Mouse (Mus musculus): Measurements from ENCODE around the gene Cd164l2. TPM values are rescaled to one million over a fixed set of nuclear protein-coding genes. Genes with fewer than 3 reads are reported as not detected.

Cd164l2 gene
- total RNA-seq, 1 experiment: 2.2 TPM

GRCm38 (mm10) chr4:133262882-133263281 is 51.0 kb downstream of the Cd164l2 start, which contains the start of gene Sytl1:
Gene Sytl1, minus strand, starts transcription at chr4:133263113.
- H3K36me3 ChIP-seq (ENCODE audit: control insufficient read depth, insufficient read depth, low read length, poor library complexity, severe bottlenecking): peaks cover 21% of the 10 kb centered on the region
- DNase-seq (ENCODE audit: low read depth, low spot score): no peak
- H3K4me3 ChIP-seq (ENCODE audit: insufficient read depth in 1 of 2, low read depth in 1 of 2, low read length in 2 of 2, poor library complexity in 1 of 2, severe bottlenecking in 1 of 2): peak within 1 kb of the TSS in 1 of 2 experiments; percentile 5; a peak in 2 of 4 replicates
- peaks cover 0 to 9% of the 10 kb centered on the region in 2 experiments; a peak in 1 of 4 replicates for H3K4me1 ChIP-seq (ENCODE audit: control insufficient read depth in 2 of 2, insufficient read depth in 2 of 2, low read length in 2 of 2, poor library complexity in 1 of 2)
- no peaks in the 10 kb centered on the region for H3K9me3 ChIP-seq (ENCODE audit: control insufficient read depth, insufficient read depth, low read depth, low read length)
- in situ Hi-C loops (cut with MboI; ENCODE audit: low sequenced_read_pairs in 2 of 2, unreplicated experiment in 2 of 2): no loop called here
- no peak within 1 kb of the TSS for H3K27ac ChIP-seq (ENCODE audit: insufficient read depth, low read depth, low read length, poor library complexity, severe bottlenecking)
- TF ChIP-seq ZC3H11A (IDR thresholded peaks at IDR 0.05; ENCODE audit: borderline replicate concordance, low read depth, low read length) (no peak), ZNF384 (IDR thresholded peaks at IDR 0.05; ENCODE audit: low read depth, low read length) (no peak), CHD2 (IDR thresholded peaks at IDR 0.05; ENCODE audit: low read depth, low read length) (no peak), HCFC1 (IDR thresholded peaks at IDR 0.05; ENCODE audit: borderline replicate concordance, insufficient read depth, low read length) (no peak), MAFK (IDR thresholded peaks at IDR 0.05; ENCODE audit: insufficient read depth, low read depth, low read length) (no peak)
- H3K9ac ChIP-seq (ENCODE audit: insufficient read depth, low read depth, low read length, poor library complexity, severe bottlenecking): peak within 1 kb of the TSS; percentile 18; the same call in 1 of the 2 replicates

DNA sequence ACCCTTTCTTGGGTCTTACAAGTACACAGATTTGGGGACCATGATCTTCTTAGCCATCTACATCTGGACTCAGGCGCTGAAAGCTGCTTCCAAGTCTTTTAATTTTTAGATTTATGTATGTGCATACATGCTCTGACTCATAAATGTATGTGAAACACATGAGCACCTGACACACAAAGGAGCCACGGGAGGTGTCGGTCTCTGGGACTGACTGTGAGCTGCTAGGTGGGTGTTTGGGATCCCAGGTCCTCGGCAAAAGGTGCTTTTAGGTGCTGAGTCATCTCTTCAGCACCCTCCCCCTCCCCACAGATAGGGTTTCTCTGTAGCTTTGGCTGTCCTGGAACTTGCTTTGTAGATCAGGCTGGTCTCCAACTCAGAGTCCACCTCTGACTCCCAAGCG is 51.8 kb downstream of the Cd164l2 start:
- Histone ChIP-seq H3K4me3 (ENCODE audit: insufficient read depth in 1 of 2, low read depth in 1 of 2, low read length in 2 of 2, poor library complexity in 1 of 2, severe bottlenecking in 1 of 2) (no peak overlapping the region), H3K9ac (ENCODE audit: insufficient read depth, low read depth, low read length, poor library complexity, severe bottlenecking) (no peak overlapping the region), H3K36me3 (ENCODE audit: control insufficient read depth, insufficient read depth, low read length, poor library complexity, severe bottlenecking) (peaks cover 29% of the 10 kb centered on the region), H3K4me1 (ENCODE audit: control insufficient read depth in 2 of 2, insufficient read depth in 2 of 2, low read length in 2 of 2, poor library complexity in 1 of 2) (peaks cover 0 to 8% of the 10 kb centered on the region in 2 experiments; a peak in 1 of 4 replicates), H3K9me3 (ENCODE audit: control insufficient read depth, insufficient read depth, low read depth, low read length) (no peaks in the 10 kb centered on the region), H3K27ac (ENCODE audit: insufficient read depth, low read depth, low read length, poor library complexity, severe bottlenecking) (no peak overlapping the region)
- in situ Hi-C loops (cut with MboI; ENCODE audit: low sequenced_read_pairs in 2 of 2, unreplicated experiment in 2 of 2): no loop called here
- TF ChIP-seq MAFK (IDR thresholded peaks at IDR 0.05; ENCODE audit: insufficient read depth, low read depth, low read length): peak; percentile 12; the same call in 1 of the 2 replicates
- TF ChIP-seq ZC3H11A (IDR thresholded peaks at IDR 0.05; ENCODE audit: borderline replicate concordance, low read depth, low read length): no peak
- DNase-seq (ENCODE audit: low read depth, low spot score): no peak

DNA sequence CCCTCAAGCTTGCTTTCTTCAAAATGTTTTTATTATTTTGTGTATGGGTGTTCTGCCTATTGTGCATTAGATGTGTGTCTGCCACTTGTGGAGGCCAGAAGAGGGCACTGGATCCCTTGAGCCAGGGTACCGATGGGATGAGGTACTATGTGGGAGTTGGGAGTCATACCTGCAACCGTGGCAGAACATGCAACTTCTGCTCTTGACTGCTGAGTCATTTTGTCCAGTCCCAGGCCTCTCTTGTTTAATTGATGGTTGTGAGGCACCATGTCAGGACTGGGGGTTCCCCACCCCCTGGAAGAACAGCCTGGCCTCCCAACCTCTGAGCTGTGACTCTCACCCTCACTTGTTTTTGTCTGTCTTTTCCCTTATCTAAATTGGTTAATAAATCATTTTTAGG is 52.6 kb downstream of the Cd164l2 start:
- H3K36me3 ChIP-seq (ENCODE audit: control insufficient read depth, insufficient read depth, low read length, poor library complexity, severe bottlenecking): peaks cover 37% of the 10 kb centered on the region
- H3K4me3 ChIP-seq (ENCODE audit: insufficient read depth in 1 of 2, low read depth in 1 of 2, low read length in 2 of 2, poor library complexity in 1 of 2, severe bottlenecking in 1 of 2): no peak overlapping the region
- TF ChIP-seq MAFK (IDR thresholded peaks at IDR 0.05; ENCODE audit: insufficient read depth, low read depth, low read length) (no peak), HCFC1 (IDR thresholded peaks at IDR 0.05; ENCODE audit: borderline replicate concordance, insufficient read depth, low read length) (no peak), ZNF384 (IDR thresholded peaks at IDR 0.05; ENCODE audit: low read depth, low read length) (no peak), CHD2 (IDR thresholded peaks at IDR 0.05; ENCODE audit: low read depth, low read length) (no peak), ZC3H11A (IDR thresholded peaks at IDR 0.05; ENCODE audit: borderline replicate concordance, low read depth, low read length) (no peak)
- no peak overlapping the region for H3K27ac ChIP-seq (ENCODE audit: insufficient read depth, low read depth, low read length, poor library complexity, severe bottlenecking)
- no peaks in the 10 kb centered on the region for H3K9me3 ChIP-seq (ENCODE audit: control insufficient read depth, insufficient read depth, low read depth, low read length)
- H3K4me1 ChIP-seq (ENCODE audit: control insufficient read depth in 2 of 2, insufficient read depth in 2 of 2, low read length in 2 of 2, poor library complexity in 1 of 2): peaks cover 0 to 8% of the 10 kb centered on the region in 2 experiments; a peak in 1 of 4 replicates
- no peak for DNase-seq (ENCODE audit: low read depth, low spot score)
- in situ Hi-C loops (cut with MboI; ENCODE audit: low sequenced_read_pairs in 2 of 2, unreplicated experiment in 2 of 2): no loop called here
- no peak overlapping the region for H3K9ac ChIP-seq (ENCODE audit: insufficient read depth, low read depth, low read length, poor library complexity, severe bottlenecking)

DNA sequence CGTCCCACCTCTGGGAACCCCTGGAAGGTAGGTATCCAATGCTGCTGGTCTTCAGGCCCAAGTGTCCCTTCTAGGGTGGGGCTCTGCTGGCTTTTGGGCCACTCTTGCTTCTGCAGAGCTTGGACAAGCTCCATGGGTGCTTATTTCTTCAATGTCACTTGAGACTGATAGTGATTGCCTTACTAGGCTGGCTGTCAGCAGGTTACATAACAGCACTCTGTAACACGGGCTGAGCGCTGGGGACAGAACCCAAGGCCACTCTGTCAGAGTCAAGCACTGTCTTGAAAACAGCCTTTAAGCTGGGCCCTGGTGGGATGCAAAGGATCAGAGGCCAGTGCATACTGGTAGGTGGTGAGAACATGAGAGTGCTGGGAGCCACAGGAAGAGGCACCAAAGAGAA is 53.4 kb downstream of the Cd164l2 start:
- H3K4me1 ChIP-seq (ENCODE audit: control insufficient read depth in 2 of 2, insufficient read depth in 2 of 2, low read length in 2 of 2, poor library complexity in 1 of 2): peaks cover 0 to 8% of the 10 kb centered on the region in 2 experiments; a peak in 1 of 4 replicates
- no peaks in the 10 kb centered on the region for H3K9me3 ChIP-seq (ENCODE audit: control insufficient read depth, insufficient read depth, low read depth, low read length)
- TF ChIP-seq ZNF384 (IDR thresholded peaks at IDR 0.05; ENCODE audit: low read depth, low read length) (no peak), CHD2 (IDR thresholded peaks at IDR 0.05; ENCODE audit: low read depth, low read length) (no peak), HCFC1 (IDR thresholded peaks at IDR 0.05; ENCODE audit: borderline replicate concordance, insufficient read depth, low read length) (no peak), MAFK (IDR thresholded peaks at IDR 0.05; ENCODE audit: insufficient read depth, low read depth, low read length) (no peak), ZC3H11A (IDR thresholded peaks at IDR 0.05; ENCODE audit: borderline replicate concordance, low read depth, low read length) (no peak)
- H3K36me3 ChIP-seq (ENCODE audit: control insufficient read depth, insufficient read depth, low read length, poor library complexity, severe bottlenecking): peaks cover 38% of the 10 kb centered on the region
- H3K4me3 ChIP-seq (ENCODE audit: insufficient read depth in 1 of 2, low read depth in 1 of 2, low read length in 2 of 2, poor library complexity in 1 of 2, severe bottlenecking in 1 of 2): no peak overlapping the region
- no peak overlapping the region for H3K9ac ChIP-seq (ENCODE audit: insufficient read depth, low read depth, low read length, poor library complexity, severe bottlenecking)
- no peak overlapping the region for H3K27ac ChIP-seq (ENCODE audit: insufficient read depth, low read depth, low read length, poor library complexity, severe bottlenecking)
- in situ Hi-C loops (cut with MboI; ENCODE audit: low sequenced_read_pairs in 2 of 2, unreplicated experiment in 2 of 2): no loop called here
- DNase-seq (ENCODE audit: low read depth, low spot score): no peak

- in situ Hi-C loops (cut with MboI; ENCODE audit: low sequenced_read_pairs in 2 of 2, unreplicated experiment in 2 of 2): no loop called here
- peaks cover 0 to 8% of the 10 kb centered on the region in 2 experiments; a peak in 1 of 4 replicates for H3K4me1 ChIP-seq (ENCODE audit: control insufficient read depth in 2 of 2, insufficient read depth in 2 of 2, low read length in 2 of 2, poor library complexity in 1 of 2)
- H3K36me3 ChIP-seq (ENCODE audit: control insufficient read depth, insufficient read depth, low read length, poor library complexity, severe bottlenecking): peaks cover 41% of the 10 kb centered on the region
- H3K27ac ChIP-seq (ENCODE audit: insufficient read depth, low read depth, low read length, poor library complexity, severe bottlenecking): no peak overlapping the region
- no peak overlapping the region for H3K9ac ChIP-seq (ENCODE audit: insufficient read depth, low read depth, low read length, poor library complexity, severe bottlenecking)
- H3K9me3 ChIP-seq (ENCODE audit: control insufficient read depth, insufficient read depth, low read depth, low read length): no peaks in the 10 kb centered on the region
- H3K4me3 ChIP-seq (ENCODE audit: insufficient read depth in 1 of 2, low read depth in 1 of 2, low read length in 2 of 2, poor library complexity in 1 of 2, severe bottlenecking in 1 of 2): no peak overlapping the region
- DNase-seq (ENCODE audit: low read depth, low spot score): no peak
- TF ChIP-seq ZC3H11A (IDR thresholded peaks at IDR 0.05; ENCODE audit: borderline replicate concordance, low read depth, low read length): no peak
- TF ChIP-seq CHD2 (IDR thresholded peaks at IDR 0.05; ENCODE audit: low read depth, low read length): no peak
- no peak for TF ChIP-seq ZNF384 (IDR thresholded peaks at IDR 0.05; ENCODE audit: low read depth, low read length)
- no peak for TF ChIP-seq MAFK (IDR thresholded peaks at IDR 0.05; ENCODE audit: insufficient read depth, low read depth, low read length)
- no peak for TF ChIP-seq HCFC1 (IDR thresholded peaks at IDR 0.05; ENCODE audit: borderline replicate concordance, insufficient read depth, low read length)
These were observed 53.8 kb downstream of the Cd164l2 start for GRCm38 (mm10) chr4:133265759-133266158.
